Mouse (Mus musculus): ENCODE data around the gene Zfp758. TPM values are rescaled to one million over a fixed set of nuclear protein-coding genes. Genes with fewer than 3 reads are reported as not detected.
"Not testable (repeated sequence)": the region's sequence is repeated elsewhere in the genome, so short reads cannot be mapped to it uniquely, and the experiment has no call there.

Zfp758 gene
- polyA plus RNA-seq (2014; fragmentation: Nextera tagmentation; extraction: Ambion mirVana): 7.2 and 11.9 TPM in 2 replicates

- not testable (repeated sequence) for H3K27me3 ChIP-seq (replicated peaks; ENCODE audit: control insufficient read depth, insufficient read depth, low read length); H3K36me3 ChIP-seq (ENCODE audit: control insufficient read depth, insufficient read depth, low read length); H3K9me3 ChIP-seq (replicated peaks; ENCODE audit: control insufficient read depth, low read length); H3K4me1 ChIP-seq (ENCODE audit: control insufficient read depth, insufficient read depth, low read length)
- H3K4me3 ChIP-seq (ENCODE audit: low read depth, low read length): peak within 1 kb of the TSS; percentile 48
- peak; percentile 99 for ATAC-seq
- peak; percentile 25 for DNase-seq (ENCODE audit: low spot score)
- WGBS: under 1% methylated on average over 25 of the region's 43 CpGs
- peak within 1 kb of the TSS; percentile 52; the same call in 1 of the 2 replicates for H3K27ac ChIP-seq (ENCODE audit: low read depth, low read length)
- peak within 1 kb of the TSS; percentile 60 for H3K4me2 ChIP-seq (ENCODE audit: low read length)
- H3K9ac ChIP-seq (ENCODE audit: low read length): peak within 1 kb of the TSS; percentile 73
Observed at GRCm38 (mm10) chr17:22361101-22361781, at the start of gene Zfp758, which contains the start of gene Zfp944. Zfp758 (plus strand) TSS chr17:22361453. Zfp944 (minus strand) TSS chr17:22361400.

GRCm38 (mm10) chr17:22314219-22314618 is 47.0 kb upstream of the Zfp758 start:
- H3K27me3 ChIP-seq (replicated peaks; ENCODE audit: control insufficient read depth, insufficient read depth, low read length); H3K9me3 ChIP-seq (replicated peaks; ENCODE audit: control insufficient read depth, low read length); H3K4me1 ChIP-seq (ENCODE audit: control insufficient read depth, insufficient read depth, low read length); DNase-seq (ENCODE audit: low spot score); H3K36me3 ChIP-seq (ENCODE audit: control insufficient read depth, insufficient read depth, low read length): not testable (repeated sequence)
- WGBS: 4% methylated on average over 3 of the region's 3 CpGs
- peak overlapping the region; percentile 74; the same call in 1 of the 2 replicates for H3K27ac ChIP-seq (ENCODE audit: low read depth, low read length)
- H3K9ac ChIP-seq (ENCODE audit: low read length): peak overlapping the region; percentile 67
- H3K4me3 ChIP-seq (ENCODE audit: low read depth, low read length): peak overlapping the region; percentile 49
- H3K4me2 ChIP-seq (ENCODE audit: low read length): peak overlapping the region; percentile 48
- ATAC-seq: peak; percentile 76

- under 1% methylated on average over 20 of the region's 20 CpGs for WGBS
- peak within 1 kb of the TSS; percentile 67 for H3K9ac ChIP-seq (ENCODE audit: low read length)
- peak; percentile 100 for ATAC-seq
Observed at GRCm38 (mm10) chr17:22314730-22315226, 46.5 kb upstream of the Zfp758 start, which contains the start of gene CT030661.1. CT030661.1 (minus strand) TSS chr17:22314837.

GRCm38 (mm10) chr17:22315247-22315646 is 46.0 kb upstream of the Zfp758 start:
- H3K9me3 ChIP-seq (replicated peaks; ENCODE audit: control insufficient read depth, low read length); H3K36me3 ChIP-seq (ENCODE audit: control insufficient read depth, insufficient read depth, low read length); H3K27ac ChIP-seq (ENCODE audit: low read depth, low read length); H3K4me1 ChIP-seq (ENCODE audit: control insufficient read depth, insufficient read depth, low read length); DNase-seq (ENCODE audit: low spot score); H3K27me3 ChIP-seq (replicated peaks; ENCODE audit: control insufficient read depth, insufficient read depth, low read length); ATAC-seq: not testable (repeated sequence)
- WGBS: 21% methylated on average over 2 of the region's 2 CpGs
- Histone ChIP-seq H3K9ac (ENCODE audit: low read length) (peak overlapping the region; percentile 67), H3K4me2 (ENCODE audit: low read length) (peak overlapping the region; percentile 51), H3K4me3 (ENCODE audit: low read depth, low read length) (peak overlapping the region; percentile 49)

More at GRCm38 (mm10) chr17:22314730-22315226, 46.5 kb upstream of the Zfp758 start, which contains the start of gene CT030661.1:
- DNase-seq (ENCODE audit: low spot score): peak; percentile 99
- Histone ChIP-seq H3K4me2 (ENCODE audit: low read length) (peak within 1 kb of the TSS; percentile 51), H3K4me3 (ENCODE audit: low read depth, low read length) (peak within 1 kb of the TSS; percentile 49), H3K27ac (ENCODE audit: low read depth, low read length) (peak within 1 kb of the TSS; percentile 74; the same call in 1 of the 2 replicates)
- H3K9me3 ChIP-seq (replicated peaks; ENCODE audit: control insufficient read depth, low read length); H3K4me1 ChIP-seq (ENCODE audit: control insufficient read depth, insufficient read depth, low read length); H3K36me3 ChIP-seq (ENCODE audit: control insufficient read depth, insufficient read depth, low read length); H3K27me3 ChIP-seq (replicated peaks; ENCODE audit: control insufficient read depth, insufficient read depth, low read length): not testable (repeated sequence)

- no peak overlapping the region for H3K4me3 ChIP-seq (ENCODE audit: low read depth, low read length)
- no peaks in the 10 kb centered on the region for H3K4me1 ChIP-seq (ENCODE audit: control insufficient read depth, insufficient read depth, low read length)
- no peak overlapping the region for H3K27ac ChIP-seq (ENCODE audit: low read depth, low read length)
- ATAC-seq (no peak), DNase-seq (ENCODE audit: low spot score) (peak; percentile 35)
- no peak overlapping the region for H3K9ac ChIP-seq (ENCODE audit: low read length)
- no peaks in the 10 kb centered on the region for H3K27me3 ChIP-seq (replicated peaks; ENCODE audit: control insufficient read depth, insufficient read depth, low read length)
- H3K4me2 ChIP-seq (ENCODE audit: low read length): no peak overlapping the region
- peaks cover 14% of the 10 kb centered on the region for H3K36me3 ChIP-seq (ENCODE audit: control insufficient read depth, insufficient read depth, low read length)
- no peaks in the 10 kb centered on the region for H3K9me3 ChIP-seq (replicated peaks; ENCODE audit: control insufficient read depth, low read length)
Observed at GRCm38 (mm10) chr17:22352794-22353193, 8.5 kb upstream of the Zfp758 start.

GRCm38 (mm10) chr17:22360572-22360971 is 681 bp upstream of the Zfp758 start:
- Histone ChIP-seq H3K4me3 (ENCODE audit: low read depth, low read length) (peak overlapping the region; percentile 48), H3K27me3 (replicated peaks; ENCODE audit: control insufficient read depth, insufficient read depth, low read length) (no peaks in the 10 kb centered on the region), H3K9ac (ENCODE audit: low read length) (peak overlapping the region; percentile 63), H3K9me3 (replicated peaks; ENCODE audit: control insufficient read depth, low read length) (0 out of 2 replicates have a peak, but pooled peaks cover 3% of the 10 kb centered on the region), H3K36me3 (ENCODE audit: control insufficient read depth, insufficient read depth, low read length) (peaks cover 7% of the 10 kb centered on the region; the same call in 1 of the 2 replicates), H3K4me1 (ENCODE audit: control insufficient read depth, insufficient read depth, low read length) (peaks cover 8% of the 10 kb centered on the region), H3K27ac (ENCODE audit: low read depth, low read length) (no peak overlapping the region), H3K4me2 (ENCODE audit: low read length) (peak overlapping the region; percentile 60)
- ATAC-seq (no peak; the same call in 1 of the 2 replicates), DNase-seq (ENCODE audit: low spot score) (no peak)
- WGBS: 30% methylated on average over 5 of the region's 5 CpGs

GRCm38 (mm10) chr17:22363895-22364294 is 2.6 kb downstream of the Zfp758 start:
- H3K4me1 ChIP-seq (ENCODE audit: control insufficient read depth, insufficient read depth, low read length): peaks cover 8% of the 10 kb centered on the region
- no peak overlapping the region for H3K4me2 ChIP-seq (ENCODE audit: low read length)
- H3K9ac ChIP-seq (ENCODE audit: low read length): no peak overlapping the region
- peaks cover 12% of the 10 kb centered on the region; the same call in 1 of the 2 replicates for H3K9me3 ChIP-seq (replicated peaks; ENCODE audit: control insufficient read depth, low read length)
- 92% methylated on average over 3 of the region's 3 CpGs for WGBS
- no peaks in the 10 kb centered on the region for H3K36me3 ChIP-seq (ENCODE audit: control insufficient read depth, insufficient read depth, low read length)
- DNase-seq (ENCODE audit: low spot score) (no peak), ATAC-seq (no peak)
- no peaks in the 10 kb centered on the region for H3K27me3 ChIP-seq (replicated peaks; ENCODE audit: control insufficient read depth, insufficient read depth, low read length)
- no peak overlapping the region for H3K4me3 ChIP-seq (ENCODE audit: low read depth, low read length)
- H3K27ac ChIP-seq (ENCODE audit: low read depth, low read length): no peak overlapping the region

- no peaks in the 10 kb centered on the region for H3K27me3 ChIP-seq (replicated peaks; ENCODE audit: control insufficient read depth, insufficient read depth, low read length)
- no peaks in the 10 kb centered on the region for H3K9me3 ChIP-seq (replicated peaks; ENCODE audit: control insufficient read depth, low read length)
- H3K4me1 ChIP-seq (ENCODE audit: control insufficient read depth, insufficient read depth, low read length): no peaks in the 10 kb centered on the region
- H3K4me2 ChIP-seq (ENCODE audit: low read length): no peak overlapping the region
- H3K9ac ChIP-seq (ENCODE audit: low read length): no peak overlapping the region
- ATAC-seq (no peak), DNase-seq (ENCODE audit: low spot score) (peak; percentile 35)
- 78% methylated on average over 2 of the region's 2 CpGs for WGBS
- no peak overlapping the region for H3K4me3 ChIP-seq (ENCODE audit: low read depth, low read length)
- no peaks in the 10 kb centered on the region for H3K36me3 ChIP-seq (ENCODE audit: control insufficient read depth, insufficient read depth, low read length)
- no peak overlapping the region for H3K27ac ChIP-seq (ENCODE audit: low read depth, low read length)
Observed at GRCm38 (mm10) chr17:22410756-22411155, 49.5 kb downstream of the Zfp758 start.

- H3K4me1 ChIP-seq (ENCODE audit: control insufficient read depth, insufficient read depth, low read length): no peaks in the 10 kb centered on the region
- no peak overlapping the region for H3K27ac ChIP-seq (ENCODE audit: low read depth, low read length)
- H3K9me3 ChIP-seq (replicated peaks; ENCODE audit: control insufficient read depth, low read length): no peaks in the 10 kb centered on the region
- 2% methylated on average over 3 of the region's 3 CpGs for WGBS
- ATAC-seq: peak; percentile 57; the same call in 1 of the 2 replicates
- no peak overlapping the region for H3K9ac ChIP-seq (ENCODE audit: low read length)
- H3K36me3 ChIP-seq (ENCODE audit: control insufficient read depth, insufficient read depth, low read length): no peaks in the 10 kb centered on the region
- H3K4me3 ChIP-seq (ENCODE audit: low read depth, low read length): no peak overlapping the region
- no peak overlapping the region for H3K4me2 ChIP-seq (ENCODE audit: low read length)
- DNase-seq (ENCODE audit: low spot score): peak; percentile 80
- no peaks in the 10 kb centered on the region for H3K27me3 ChIP-seq (replicated peaks; ENCODE audit: control insufficient read depth, insufficient read depth, low read length)
Observed at GRCm38 (mm10) chr17:22417510-22417909, 56.3 kb downstream of the Zfp758 start.
